Mouse (Mus musculus): ENCODE measurements around the gene Sptan1.

DNA sequence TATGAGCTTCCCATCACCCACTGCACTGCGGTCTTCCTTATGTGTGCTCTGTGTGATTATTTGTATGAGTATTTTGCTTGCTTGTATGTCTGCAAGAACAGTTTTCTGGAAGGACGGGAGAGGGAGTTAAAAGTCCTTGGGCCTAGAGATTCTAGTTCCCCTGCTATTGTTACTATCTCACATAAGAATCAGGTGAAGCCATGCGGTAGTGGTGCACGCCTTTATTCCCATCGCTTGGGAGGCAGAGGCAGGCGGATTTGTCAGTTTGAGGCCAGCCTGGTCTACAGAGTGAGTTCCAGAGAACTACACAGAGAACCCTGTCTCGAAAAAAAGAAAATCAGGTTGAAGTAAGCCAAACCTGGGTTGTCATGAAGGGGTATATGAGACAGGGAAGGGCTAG lies 107.5 kb downstream of the Sptan1 start:
- TF ChIP-seq CTCF (IDR thresholded peaks at IDR 0.05; ENCODE audit: low read depth, low read length), result no peak
- TF ChIP-seq POLR2A (IDR thresholded peaks at IDR 0.05; ENCODE audit: borderline replicate concordance, low read depth, low read length), result no peak

All from bone marrow macrophage, adult 2 months (primary cell).